22 mouse cellular contexts compared by ENCODE assay signal in the genomic region with DNA sequence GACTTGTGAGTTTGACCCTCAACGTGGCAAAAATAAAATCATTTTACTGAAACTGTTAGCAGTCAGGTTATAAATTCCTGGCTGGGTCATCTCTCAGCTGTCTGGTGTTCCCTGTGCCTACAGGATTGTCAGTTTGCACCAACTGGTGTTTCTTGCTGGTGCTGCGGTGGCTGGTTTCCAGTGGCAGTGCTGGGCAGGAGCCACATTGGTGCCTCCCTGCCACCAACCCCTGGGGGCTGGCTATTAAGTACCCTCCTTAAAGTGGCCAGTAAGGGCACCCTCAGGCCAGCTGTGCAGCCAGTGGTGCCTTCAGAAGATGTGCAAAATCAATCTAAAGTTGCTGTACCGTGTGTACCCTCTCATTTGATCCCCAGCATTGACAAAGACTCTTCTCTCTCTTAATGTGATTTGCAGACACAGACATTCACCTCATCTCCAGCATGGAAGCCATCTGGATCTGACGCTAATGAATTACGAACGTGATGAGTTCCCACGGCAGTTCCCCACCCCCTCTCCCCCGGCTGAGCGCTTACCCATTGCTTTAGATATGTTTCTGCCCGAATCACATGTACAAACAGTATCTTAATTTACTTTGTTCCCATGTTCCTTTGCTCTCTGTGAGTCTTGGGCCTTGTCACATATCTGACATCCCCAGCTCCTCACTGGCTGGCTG. TPM values are rescaled to one million over a fixed set of nuclear protein-coding genes. Genes with fewer than 3 reads are reported as not detected.
A peak's percentile ranks its signal among the peaks of the same experiment; 100 is the strongest.
DNase-seq lines count a peak whose midpoint lies in the region; ATAC-seq and TF ChIP-seq lines count a peak whose summit lies in the region.
"Had no signal": no experiment of that assay in that cellular context is flagged by ENCODE, and none has a peak within 500 bp of the region (broad histone marks: within the 10 kb centered on the region; RNA-seq: fewer than 3 reads in every experiment).

No protein-coding gene starts in this region.

- H3K4me1 ChIP-seq in forebrain, embryonic 13.5 days: no peaks in the 10 kb centered on the region
- H3K4me1 ChIP-seq in forebrain, embryonic 12.5 days: no peaks in the 10 kb centered on the region
- H3K4me1 ChIP-seq in hindbrain, embryonic 13.5 days (replicated peaks): no peaks in the 10 kb centered on the region
- H3K4me1 ChIP-seq in hindbrain, embryonic 11.5 days (replicated peaks; ENCODE audit: control insufficient read depth, insufficient read depth, low read length): no peaks in the 10 kb centered on the region
- no peaks in the 10 kb centered on the region for H3K4me1 ChIP-seq in hindbrain, postnatal 0 days (ENCODE audit: insufficient read depth, low read length)
- H3K4me1 ChIP-seq: liver, embryonic 15.5 days; midbrain, embryonic 15.5 days had no signal

- peak overlapping the region; percentile 76 for H3K27ac ChIP-seq in forebrain, embryonic 13.5 days
- no peak overlapping the region for H3K27ac ChIP-seq in forebrain, embryonic 12.5 days
- H3K27ac ChIP-seq in hindbrain, embryonic 13.5 days: peak overlapping the region; percentile 70
- no peak overlapping the region for H3K27ac ChIP-seq in hindbrain, embryonic 11.5 days (ENCODE audit: low read depth, low read length)
- peak overlapping the region; percentile 56 for H3K27ac ChIP-seq in hindbrain, postnatal 0 days
- H3K27ac ChIP-seq: liver, embryonic 15.5 days; midbrain, embryonic 15.5 days had no signal

- no peak for TF ChIP-seq POLR2A in brain, embryonic 14.5 days (IDR thresholded peaks at IDR 0.05; ENCODE audit: borderline replicate concordance, extremely low read depth, insufficient read depth, insufficient read length, poor library complexity, severe bottlenecking)

- peaks cover 71% of the 10 kb centered on the region for H3K36me3 ChIP-seq in forebrain, embryonic 13.5 days (ENCODE audit: poor library complexity, severe bottlenecking)
- H3K36me3 ChIP-seq in forebrain, embryonic 12.5 days (replicated peaks): peaks cover 61% of the 10 kb centered on the region
- H3K36me3 ChIP-seq in hindbrain, embryonic 13.5 days: peaks cover 75% of the 10 kb centered on the region
- 0 out of 2 replicates have a peak, but pooled peaks cover 4% of the 10 kb centered on the region for H3K36me3 ChIP-seq in hindbrain, embryonic 11.5 days (ENCODE audit: control insufficient read depth, insufficient read depth, low read length)
- H3K36me3 ChIP-seq in hindbrain, postnatal 0 days (ENCODE audit: insufficient read depth, low read length): peaks cover 37% of the 10 kb centered on the region

- H3K4me2 ChIP-seq in forebrain, embryonic 13.5 days: no peak overlapping the region
- no peak overlapping the region for H3K4me2 ChIP-seq in forebrain, embryonic 12.5 days
- no peak overlapping the region for H3K4me2 ChIP-seq in hindbrain, embryonic 13.5 days
- H3K4me2 ChIP-seq in hindbrain, embryonic 11.5 days (replicated peaks; ENCODE audit: low read depth, low read length): no peak overlapping the region
- no peak overlapping the region for H3K4me2 ChIP-seq in hindbrain, postnatal 0 days (ENCODE audit: low read depth, low read length)
- H3K4me2 ChIP-seq: liver, embryonic 15.5 days; lung, embryonic 14.5 days; midbrain, embryonic 15.5 days had no signal

- ATAC-seq in forebrain, embryonic 13.5 days: no peak
- ATAC-seq in forebrain, embryonic 12.5 days (ENCODE audit: low FRiP score): no peak
- no peak for ATAC-seq in hindbrain, embryonic 13.5 days (ENCODE audit: low FRiP score)
- ATAC-seq in hindbrain, embryonic 11.5 days (ENCODE audit: low FRiP score): no peak
- ATAC-seq in hindbrain, postnatal 0 days: no peak
- ATAC-seq in frontal cortex, adult (ENCODE audit: low TSS enrichment): no peak
- ATAC-seq: intestine, postnatal 0 days; midbrain, embryonic 15.5 days; Patski had no signal

- H3K9ac ChIP-seq in forebrain, embryonic 13.5 days: no peak overlapping the region
- H3K9ac ChIP-seq in forebrain, embryonic 12.5 days: no peak overlapping the region
- H3K9ac ChIP-seq in hindbrain, embryonic 13.5 days: no peak overlapping the region
- H3K9ac ChIP-seq in hindbrain, embryonic 11.5 days (ENCODE audit: low read depth, low read length): no peak overlapping the region
- no peak overlapping the region for H3K9ac ChIP-seq in hindbrain, postnatal 0 days (replicated peaks; ENCODE audit: low read length)
- H3K9ac ChIP-seq: liver, embryonic 15.5 days; lung, embryonic 14.5 days; midbrain, embryonic 15.5 days had no signal

- TF ChIP-seq CTCF in brain, embryonic 14.5 days (IDR thresholded peaks at IDR 0.05; ENCODE audit: borderline replicate concordance, extremely low read depth, insufficient read depth, insufficient read length): no peak
- no peak for TF ChIP-seq CTCF in hindbrain, postnatal 0 days (IDR thresholded peaks at IDR 0.05; ENCODE audit: low read depth)

- H3K9me3 ChIP-seq in forebrain, embryonic 13.5 days (replicated peaks): no peaks in the 10 kb centered on the region
- H3K9me3 ChIP-seq in forebrain, embryonic 12.5 days: no peaks in the 10 kb centered on the region
- H3K9me3 ChIP-seq in hindbrain, embryonic 13.5 days: no peaks in the 10 kb centered on the region
- H3K9me3 ChIP-seq in hindbrain, embryonic 11.5 days (ENCODE audit: control insufficient read depth, low read length): no peaks in the 10 kb centered on the region
- H3K9me3 ChIP-seq in hindbrain, postnatal 0 days (ENCODE audit: low read length): no peaks in the 10 kb centered on the region
- H3K9me3 ChIP-seq: liver, embryonic 15.5 days; midbrain, embryonic 15.5 days had no signal

- H3K4me3 ChIP-seq in forebrain, embryonic 13.5 days: no peak overlapping the region
- H3K4me3 ChIP-seq in forebrain, embryonic 12.5 days (replicated peaks): no peak overlapping the region
- H3K4me3 ChIP-seq in hindbrain, embryonic 13.5 days: no peak overlapping the region
- H3K4me3 ChIP-seq in hindbrain, embryonic 11.5 days (ENCODE audit: low read depth, low read length): no peak overlapping the region
- no peak overlapping the region for H3K4me3 ChIP-seq in hindbrain, postnatal 0 days (ENCODE audit: low read length)
- H3K4me3 ChIP-seq: liver, embryonic 15.5 days; midbrain, embryonic 15.5 days had no signal

- WGBS in forebrain, embryonic 13.5 days: 85% methylated on average over 10 of the region's 10 CpGs
- 88% methylated on average over 10 of the region's 10 CpGs for WGBS in forebrain, embryonic 12.5 days
- WGBS in hindbrain, embryonic 13.5 days: 67% methylated on average over 10 of the region's 10 CpGs
- WGBS in hindbrain, embryonic 11.5 days: 85% methylated on average over 10 of the region's 10 CpGs
- 55% methylated on average over 10 of the region's 10 CpGs for WGBS in hindbrain, postnatal 0 days

- no peak for DNase-seq in hindbrain, embryonic 11.5 days (ENCODE audit: low spot score)
- peak; percentile 79 for DNase-seq in brain, embryonic 14.5 days (ENCODE audit: low read depth)
- peak; percentile 71 for DNase-seq in hindbrain, postnatal 0 days (ENCODE audit: low spot score)
- DNase-seq: adrenal gland, postnatal 10 days; cerebellum, adult 11-12 months; cerebellum, postnatal 36 days; gastrocnemius, postnatal 10 days; heart, postnatal 14 days; kidney, adult 9 months; kidney, postnatal 10 days; lung, embryonic 14.5 days; lung, postnatal 14 days; thymus, adult 2 months; thymus, postnatal 36 days had no signal

- H3K27me3 ChIP-seq in forebrain, embryonic 13.5 days: no peaks in the 10 kb centered on the region
- H3K27me3 ChIP-seq in forebrain, embryonic 12.5 days: no peaks in the 10 kb centered on the region
- no peaks in the 10 kb centered on the region for H3K27me3 ChIP-seq in hindbrain, embryonic 13.5 days
- H3K27me3 ChIP-seq in hindbrain, embryonic 11.5 days (ENCODE audit: control insufficient read depth, insufficient read depth, low read length): no peaks in the 10 kb centered on the region
- H3K27me3 ChIP-seq in hindbrain, postnatal 0 days (ENCODE audit: insufficient read depth, low read length): no peaks in the 10 kb centered on the region
- H3K27me3 ChIP-seq: liver, embryonic 15.5 days; midbrain, embryonic 15.5 days; Patski had no signal

RNA-seq across cellular contexts. Expression of gene Zfp64, which starts 16.0 kb away (rescaled TPM):
- polyA plus RNA-seq in forebrain, embryonic 13.5 days (2015; fragmentation: Nextera tagmentation; extraction: Ambion mirVana): 28.9 and 30.5 TPM in 2 replicates
- 35.5 and 38.0 TPM in 2 replicates for polyA plus RNA-seq in forebrain, embryonic 12.5 days (2016; fragmentation: Nextera tagmentation; extraction: Ambion mirVana)
- 28.7 and 30.2 TPM in 2 replicates for polyA plus RNA-seq in hindbrain, embryonic 13.5 days (2015; fragmentation: Nextera tagmentation; extraction: Ambion mirVana)
- 34.7 and 37.4 TPM in 2 replicates for polyA plus RNA-seq in hindbrain, embryonic 11.5 days (2014; fragmentation: Nextera tagmentation; extraction: Ambion mirVana)
- 34.7 and 37.9 TPM in 2 replicates for polyA plus RNA-seq in brain, embryonic 14.5 days (2012; rRNA removed)
- total RNA-seq in hindbrain, postnatal 0 days (2014; rRNA removed): 32.1 and 44.3 TPM in 2 replicates
- polyA plus RNA-seq in hindbrain, postnatal 0 days (2015; fragmentation: Nextera tagmentation; extraction: Ambion mirVana): 24.9 and 27.5 TPM in 2 replicates

Comparison
In these comparisons a context has a peak if more than half of its experiments do, and no peak if none do; other contexts are left out.
1. H3K27ac ChIP-seq: peak in forebrain, embryonic 13.5 days (single experiment), hindbrain, embryonic 13.5 days (single experiment) and hindbrain, postnatal 0 days (single experiment); none in forebrain, embryonic 12.5 days (single experiment) and hindbrain, embryonic 11.5 days (single experiment).